Mouse (Mus musculus) lung, postnatal 0 days (tissue): ENCODE data around the gene Styx. TPM values are rescaled to one million over a fixed set of nuclear protein-coding genes. Genes with fewer than 3 reads are reported as not detected.
A peak's percentile ranks its signal among the peaks of the same experiment; 100 is the strongest.

Source experiments
- ATAC-seq: fragments of 200-750 bp; cut with Nextera tagmentation; 2 replicates; pipeline ENCODE4 v1.8.0; 2017; ENCODE audit warnings: moderate library complexity
- DNase-seq: peaks from one replicate; pipeline ENCODE4 v3.0.0-alpha.2; 2016; ENCODE audit warnings: low spot score
- H3K27ac ChIP-seq: fragments of 300-500 bp; sonication (generic); 2 replicates; pipeline ENCODE4 v1.5.1; 2014; ENCODE audit warnings: antibody characterized with exemption, mild to moderate bottlenecking, low read length, mixed read lengths
- H3K27me3 ChIP-seq: fragments of 300-500 bp; sonication (generic); replicated peaks from 2 replicates; pipeline ENCODE4 v1.6.1; 2014; ENCODE audit warnings: low read length, mixed read lengths; ENCODE audit not compliant: insufficient read depth
- H3K36me3 ChIP-seq: fragments of 300-500 bp; sonication (generic); 2 replicates; pipeline ENCODE4 v1.6.1; 2014; ENCODE audit warnings: low read length, mixed read lengths; ENCODE audit not compliant: insufficient read depth
- H3K4me1 ChIP-seq: fragments of 300-500 bp; sonication (generic); 2 replicates; pipeline ENCODE4 v1.6.1; 2014; ENCODE audit warnings: antibody characterized with exemption, low read depth, low read length, mixed read lengths; ENCODE audit not compliant: insufficient read depth
- H3K4me2 ChIP-seq: fragments of 300-500 bp; sonication (generic); replicated peaks from 2 replicates; pipeline ENCODE4 v1.6.1; 2014; ENCODE audit warnings: low read depth, mild to moderate bottlenecking, low read length, moderate library complexity, mixed read lengths
- H3K4me3 ChIP-seq: fragments of 300-500 bp; sonication (generic); 2 replicates; pipeline ENCODE4 v1.5.1; 2014; ENCODE audit warnings: low read depth, low read length
- H3K9ac ChIP-seq: fragments of 300-500 bp; sonication (generic); replicated peaks from 2 replicates; pipeline ENCODE4 v1.6.1; 2014; ENCODE audit warnings: low read depth, mild to moderate bottlenecking
- H3K9me3 ChIP-seq: fragments of 300-500 bp; sonication (generic); 2 replicates; pipeline ENCODE4 v1.6.1; 2016; ENCODE audit warnings: low read length, mixed read lengths
- CTCF ChIP-seq: IDR thresholded peaks from 2 replicates; pipeline ENCODE4 v1.5.1; 2016; ENCODE audit warnings: antibody characterized with exemption, mild to moderate bottlenecking
- EP300 ChIP-seq: IDR thresholded peaks from 2 replicates; pipeline ENCODE4 v1.6.1; 2016; ENCODE audit warnings: antibody characterized with exemption, mild to moderate bottlenecking, control low read depth
- WGBS: fragments of 180-500 bp; shearing (Covaris S2); extraction: QIAGEN DNeasy Blood & Tissue Kit; methylation state at CpG from one replicate; pipeline ENCODE4 v1.1.7; 2014; 5-methylcytosine and 5-hydroxymethylcytosine counted together
- polyA plus RNA-seq: library from polyadenylated mRNA; unstranded; fragments of >200 nt; fragmentation: Nextera tagmentation; extraction: Ambion mirVana; gene quantifications from 2 replicates; pipeline ENCODE4 v1.2.1, GENCODE M21; 2015

Styx gene
- polyA plus RNA-seq, 1 experiment from 2014 or later, result 75.1 TPM

- no peak overlapping the region for H3K4me3 ChIP-seq
- no peak for TF ChIP-seq EP300
- no peak for TF ChIP-seq CTCF
- no peaks in the 10 kb centered on the region for H3K9me3 ChIP-seq
- H3K36me3 ChIP-seq, result no peaks in the 10 kb centered on the region
- WGBS, result 73% methylated on average over 3 of the region's 3 CpGs
- H3K27me3 ChIP-seq, result no peaks in the 10 kb centered on the region
- no peak overlapping the region for H3K9ac ChIP-seq
- DNase-seq (no peak), ATAC-seq (no peak)
- H3K4me2 ChIP-seq, result no peak overlapping the region
- no peak overlapping the region for H3K27ac ChIP-seq
- peaks cover 8% of the 10 kb centered on the region; the same call in 1 of the 2 replicates for H3K4me1 ChIP-seq
Measured at GRCm38 (mm10) chr14:45321067-45321466, 29.8 kb upstream of the Styx start.

DNA sequence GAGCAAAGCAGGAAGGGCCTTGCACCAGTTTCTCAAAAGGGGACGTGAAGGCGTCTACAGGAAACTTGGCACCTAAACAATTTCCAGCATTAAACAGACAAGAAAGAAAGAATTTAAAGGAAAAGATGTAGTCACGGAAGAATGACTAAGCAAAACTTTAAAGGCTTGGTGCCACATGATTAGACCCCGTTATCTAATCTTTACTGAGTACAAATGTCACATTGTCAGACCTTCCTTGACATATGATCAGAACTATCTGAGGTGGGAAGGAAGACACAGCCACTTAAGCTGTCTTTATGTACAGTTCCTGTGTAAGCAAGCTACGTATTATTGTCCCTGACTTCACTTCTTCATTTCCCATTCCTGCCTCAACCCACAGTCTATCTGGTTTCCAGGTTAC lies 29.3 kb upstream of the Styx start:
- no peak overlapping the region for H3K9ac ChIP-seq
- no peak overlapping the region for H3K27ac ChIP-seq
- no peaks in the 10 kb centered on the region for H3K9me3 ChIP-seq
- WGBS, result 35% methylated on average over 5 of the region's 5 CpGs
- peaks cover 8% of the 10 kb centered on the region; the same call in 1 of the 2 replicates for H3K4me1 ChIP-seq
- no peaks in the 10 kb centered on the region for H3K27me3 ChIP-seq
- no peak overlapping the region for H3K4me3 ChIP-seq
- no peak overlapping the region for H3K4me2 ChIP-seq
- H3K36me3 ChIP-seq, result no peaks in the 10 kb centered on the region
- DNase-seq, result no peak
- TF ChIP-seq EP300 (no peak), CTCF (no peak)
- no peak for ATAC-seq

DNA sequence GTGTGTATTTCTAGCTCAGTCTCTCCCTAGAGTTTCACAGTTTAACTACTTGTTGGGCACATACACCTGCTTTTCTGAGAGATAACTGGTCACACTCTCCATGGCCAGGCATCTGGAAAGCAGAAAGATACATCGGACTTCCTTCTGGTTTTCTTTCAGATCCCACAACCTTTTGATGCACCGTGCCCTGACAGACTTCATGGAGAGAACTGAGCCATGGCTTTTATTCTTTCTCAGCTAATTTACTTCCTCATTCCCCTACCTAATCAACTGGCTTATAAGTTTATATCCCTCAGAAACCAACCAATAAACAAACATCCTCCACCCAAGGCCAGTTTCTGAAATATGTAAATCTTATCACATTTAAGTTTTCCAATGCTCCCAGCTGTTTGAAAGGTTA lies 28.4 kb upstream of the Styx start:
- ATAC-seq, result no peak
- 82% methylated on average over 2 of the region's 2 CpGs for WGBS

GRCm38 (mm10) chr14:45323320-45323719 lies 27.6 kb upstream of the Styx start:
- WGBS, result 57% methylated on average over 3 of the region's 3 CpGs
- no peak for ATAC-seq
- H3K9ac ChIP-seq, result no peak overlapping the region

More for the DNA sequence above, 28.4 kb upstream of the Styx start:
- Histone ChIP-seq H3K4me1 (peaks cover 3% of the 10 kb centered on the region; the same call in 1 of the 2 replicates), H3K4me3 (no peak overlapping the region), H3K9ac (no peak overlapping the region), H3K27me3 (no peaks in the 10 kb centered on the region), H3K36me3 (no peaks in the 10 kb centered on the region), H3K27ac (no peak overlapping the region), H3K9me3 (no peaks in the 10 kb centered on the region), H3K4me2 (no peak overlapping the region)
- DNase-seq, result no peak
- no peak for TF ChIP-seq EP300

GRCm38 (mm10) chr14:45325471-45325870 lies 25.4 kb upstream of the Styx start:
- Histone ChIP-seq H3K4me3 (no peak overlapping the region), H3K9ac (no peak overlapping the region), H3K27ac (no peak overlapping the region), H3K27me3 (no peaks in the 10 kb centered on the region), H3K4me1 (no peaks in the 10 kb centered on the region), H3K9me3 (no peaks in the 10 kb centered on the region), H3K4me2 (no peak overlapping the region), H3K36me3 (no peaks in the 10 kb centered on the region)
- ATAC-seq, result peak; percentile 55
- TF ChIP-seq EP300 (peak; percentile 81), CTCF (no peak)
- DNase-seq, result peak; percentile 93

More at GRCm38 (mm10) chr14:45323320-45323719, 27.6 kb upstream of the Styx start:
- DNase-seq, result no peak
- no peak overlapping the region for H3K4me2 ChIP-seq
- no peak overlapping the region for H3K4me3 ChIP-seq
- H3K27me3 ChIP-seq, result no peaks in the 10 kb centered on the region
- no peaks in the 10 kb centered on the region for H3K9me3 ChIP-seq
- no peaks in the 10 kb centered on the region for H3K36me3 ChIP-seq
- no peak for TF ChIP-seq CTCF
- TF ChIP-seq EP300, result no peak
- no peaks in the 10 kb centered on the region; the same call in 1 of the 2 replicates for H3K4me1 ChIP-seq
- no peak overlapping the region for H3K27ac ChIP-seq

DNA sequence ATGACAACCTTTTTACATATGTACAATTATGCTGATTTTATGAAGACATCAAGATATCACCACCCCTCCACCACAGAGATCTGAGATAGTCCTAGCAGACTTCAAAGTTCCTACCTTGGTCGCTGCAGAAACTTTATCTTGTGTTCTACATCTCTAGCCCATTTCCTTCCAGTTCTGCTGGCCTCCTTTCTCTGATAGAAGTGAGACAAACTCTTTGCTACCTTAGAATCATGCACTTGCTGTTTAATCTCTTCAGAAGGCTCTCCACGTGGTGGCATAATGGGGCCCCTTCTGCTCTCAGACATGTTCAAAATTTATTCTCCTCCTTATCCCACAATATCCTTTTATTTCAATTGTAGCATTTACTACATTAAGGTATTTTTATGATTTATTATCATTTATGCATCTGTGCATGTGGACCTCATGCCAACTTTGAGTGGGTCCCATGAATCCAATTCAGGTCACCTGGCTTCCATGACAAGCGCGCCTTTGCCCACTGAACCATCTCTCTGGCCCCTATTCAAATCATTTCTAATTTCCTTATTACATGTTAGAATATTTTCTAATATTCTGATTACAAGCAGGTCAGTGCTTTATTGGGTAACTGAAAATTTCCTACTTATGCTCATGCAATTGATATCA lies 22.7 kb upstream of the Styx start:
- Histone ChIP-seq H3K4me2 (no peak overlapping the region), H3K4me1 (no peaks in the 10 kb centered on the region), H3K36me3 (peaks cover 5% of the 10 kb centered on the region; the same call in 1 of the 2 replicates), H3K9me3 (no peaks in the 10 kb centered on the region), H3K27me3 (no peaks in the 10 kb centered on the region), H3K9ac (no peak overlapping the region), H3K27ac (no peak overlapping the region), H3K4me3 (no peak overlapping the region)
- TF ChIP-seq CTCF, result no peak
- TF ChIP-seq EP300, result no peak
- WGBS, result 85% methylated on average over 4 of the region's 4 CpGs
- DNase-seq (no peak), ATAC-seq (no peak)
